Mouse (Mus musculus): ENCODE measurements at regions not wholly inside any gene's neighbourhood (a gene's known extent, or its start where the extent isn't known, plus 50 kb on each side); places are given as distances from the start of the nearest gene placed in this dataset.

- Histone ChIP-seq H3K9me3 (ENCODE audit: control insufficient read depth, low read length) (no peaks in the 10 kb centered on the region), H3K27ac (ENCODE audit: low read depth, low read length) (no peak overlapping the region), H3K36me3 (ENCODE audit: control insufficient read depth, insufficient read depth, low read length) (no peaks in the 10 kb centered on the region), H3K27me3 (replicated peaks; ENCODE audit: control insufficient read depth, insufficient read depth, low read length) (no peaks in the 10 kb centered on the region), H3K4me3 (ENCODE audit: low read depth, low read length) (no peak overlapping the region), H3K4me2 (no peak overlapping the region), H3K9ac (ENCODE audit: low read depth, low read length) (no peak overlapping the region), H3K4me1 (replicated peaks; ENCODE audit: control insufficient read depth, insufficient read depth, low read length) (no peaks in the 10 kb centered on the region)
- 100% methylated on average over 2 of the region's 2 CpGs for WGBS
- ATAC-seq (replicated peaks; ENCODE audit: low FRiP score) = no peak
- DNase-seq (ENCODE audit: low spot score) = no peak
Observed at GRCm38 (mm10) chr7:117777921-117778320, 338.1 kb downstream of the Rps15a start.

- no peak overlapping the region for H3K9ac ChIP-seq (ENCODE audit: low read depth, low read length)
- WGBS = 92% methylated on average over 6 of the region's 6 CpGs
- H3K4me3 ChIP-seq (ENCODE audit: low read depth, low read length) = no peak overlapping the region
- no peaks in the 10 kb centered on the region for H3K27me3 ChIP-seq (replicated peaks; ENCODE audit: control insufficient read depth, insufficient read depth, low read length)
- no peaks in the 10 kb centered on the region for H3K4me1 ChIP-seq (replicated peaks; ENCODE audit: control insufficient read depth, insufficient read depth, low read length)
- H3K27ac ChIP-seq (ENCODE audit: low read depth, low read length) = no peak overlapping the region
- no peak for ATAC-seq (replicated peaks; ENCODE audit: low FRiP score)
- H3K36me3 ChIP-seq (ENCODE audit: control insufficient read depth, insufficient read depth, low read length) = no peaks in the 10 kb centered on the region
- no peak for DNase-seq (ENCODE audit: low spot score)
- H3K9me3 ChIP-seq (ENCODE audit: control insufficient read depth, low read length) = peaks cover 4% of the 10 kb centered on the region
- H3K4me2 ChIP-seq = no peak overlapping the region
Observed at GRCm38 (mm10) chr7:117771836-117772235, 344.2 kb downstream of the Rps15a start.

- H3K4me1 ChIP-seq (replicated peaks; ENCODE audit: control insufficient read depth, insufficient read depth, low read length) = no peaks in the 10 kb centered on the region
- DNase-seq (ENCODE audit: low spot score) = no peak
- ATAC-seq (replicated peaks; ENCODE audit: low FRiP score) = no peak
- no peaks in the 10 kb centered on the region for H3K36me3 ChIP-seq (ENCODE audit: control insufficient read depth, insufficient read depth, low read length)
- no peak overlapping the region for H3K4me2 ChIP-seq
- 35% methylated on average over 1 of the region's 1 CpGs for WGBS
- no peak overlapping the region for H3K4me3 ChIP-seq (ENCODE audit: low read depth, low read length)
- no peaks in the 10 kb centered on the region for H3K9me3 ChIP-seq (ENCODE audit: control insufficient read depth, low read length)
- no peak overlapping the region for H3K27ac ChIP-seq (ENCODE audit: low read depth, low read length)
- H3K27me3 ChIP-seq (replicated peaks; ENCODE audit: control insufficient read depth, insufficient read depth, low read length) = no peaks in the 10 kb centered on the region
- H3K9ac ChIP-seq (ENCODE audit: low read depth, low read length) = no peak overlapping the region
Observed at GRCm38 (mm10) chr7:117759506-117759905, 356.5 kb downstream of the Rps15a start.

GRCm38 (mm10) chr7:117757033-117757432 is 359.0 kb downstream of the Rps15a start:
- WGBS = 52% methylated on average over 4 of the region's 4 CpGs
- Histone ChIP-seq H3K36me3 (ENCODE audit: control insufficient read depth, insufficient read depth, low read length) (no peaks in the 10 kb centered on the region), H3K4me3 (ENCODE audit: low read depth, low read length) (no peak overlapping the region), H3K4me2 (no peak overlapping the region), H3K4me1 (replicated peaks; ENCODE audit: control insufficient read depth, insufficient read depth, low read length) (peaks cover 11% of the 10 kb centered on the region), H3K27ac (ENCODE audit: low read depth, low read length) (no peak overlapping the region), H3K9me3 (ENCODE audit: control insufficient read depth, low read length) (no peaks in the 10 kb centered on the region), H3K27me3 (replicated peaks; ENCODE audit: control insufficient read depth, insufficient read depth, low read length) (no peaks in the 10 kb centered on the region), H3K9ac (ENCODE audit: low read depth, low read length) (no peak overlapping the region)
- ATAC-seq (replicated peaks; ENCODE audit: low FRiP score) (no peak), DNase-seq (ENCODE audit: low spot score) (no peak)

GRCm38 (mm10) chr7:117755830-117756229 is 360.2 kb downstream of the Rps15a start:
- Histone ChIP-seq H3K9ac (ENCODE audit: low read depth, low read length) (no peak overlapping the region), H3K9me3 (ENCODE audit: control insufficient read depth, low read length) (no peaks in the 10 kb centered on the region), H3K4me2 (no peak overlapping the region), H3K27me3 (replicated peaks; ENCODE audit: control insufficient read depth, insufficient read depth, low read length) (no peaks in the 10 kb centered on the region), H3K27ac (ENCODE audit: low read depth, low read length) (no peak overlapping the region), H3K4me3 (ENCODE audit: low read depth, low read length) (no peak overlapping the region), H3K36me3 (ENCODE audit: control insufficient read depth, insufficient read depth, low read length) (no peaks in the 10 kb centered on the region), H3K4me1 (replicated peaks; ENCODE audit: control insufficient read depth, insufficient read depth, low read length) (peaks cover 11% of the 10 kb centered on the region)
- DNase-seq (ENCODE audit: low spot score) = no peak
- no peak for ATAC-seq (replicated peaks; ENCODE audit: low FRiP score)
- WGBS = 81% methylated on average over 5 of the region's 5 CpGs

- no peak overlapping the region for H3K4me3 ChIP-seq (ENCODE audit: low read depth, low read length)
- H3K27ac ChIP-seq (ENCODE audit: low read depth, low read length) = no peak overlapping the region
- no peak overlapping the region for H3K4me2 ChIP-seq
- no peak overlapping the region for H3K9ac ChIP-seq (ENCODE audit: low read depth, low read length)
- no peaks in the 10 kb centered on the region for H3K9me3 ChIP-seq (ENCODE audit: control insufficient read depth, low read length)
- ATAC-seq (replicated peaks; ENCODE audit: low FRiP score) (no peak), DNase-seq (ENCODE audit: low spot score) (no peak)
- H3K27me3 ChIP-seq (replicated peaks; ENCODE audit: control insufficient read depth, insufficient read depth, low read length) = no peaks in the 10 kb centered on the region
- no peaks in the 10 kb centered on the region for H3K36me3 ChIP-seq (ENCODE audit: control insufficient read depth, insufficient read depth, low read length)
- H3K4me1 ChIP-seq (replicated peaks; ENCODE audit: control insufficient read depth, insufficient read depth, low read length) = peaks cover 11% of the 10 kb centered on the region
- 80% methylated on average over 5 of the region's 5 CpGs for WGBS
Observed at GRCm38 (mm10) chr7:117753296-117753695, 362.7 kb downstream of the Rps15a start.

- no peak overlapping the region for H3K4me3 ChIP-seq (ENCODE audit: low read depth, low read length)
- 39% methylated on average over 12 of the region's 12 CpGs for WGBS
- H3K4me2 ChIP-seq = no peak overlapping the region
- ATAC-seq (replicated peaks; ENCODE audit: low FRiP score) (peak; percentile 85), DNase-seq (ENCODE audit: low spot score) (no peak)
- no peaks in the 10 kb centered on the region for H3K36me3 ChIP-seq (ENCODE audit: control insufficient read depth, insufficient read depth, low read length)
- 0 out of 2 replicates have a peak overlapping the region, but pooled peaks have one; percentile 25 for H3K27ac ChIP-seq (ENCODE audit: low read depth, low read length)
- peaks cover 11% of the 10 kb centered on the region for H3K4me1 ChIP-seq (replicated peaks; ENCODE audit: control insufficient read depth, insufficient read depth, low read length)
- H3K9me3 ChIP-seq (ENCODE audit: control insufficient read depth, low read length) = no peaks in the 10 kb centered on the region
- no peaks in the 10 kb centered on the region for H3K27me3 ChIP-seq (replicated peaks; ENCODE audit: control insufficient read depth, insufficient read depth, low read length)
- no peak overlapping the region for H3K9ac ChIP-seq (ENCODE audit: low read depth, low read length)
Observed at GRCm38 (mm10) chr7:117752302-117753185, 363.4 kb downstream of the Rps15a start.

- Histone ChIP-seq H3K4me2 (no peak overlapping the region), H3K9ac (ENCODE audit: low read depth, low read length) (no peak overlapping the region), H3K27me3 (replicated peaks; ENCODE audit: control insufficient read depth, insufficient read depth, low read length) (no peaks in the 10 kb centered on the region), H3K27ac (ENCODE audit: low read depth, low read length) (no peak overlapping the region), H3K9me3 (ENCODE audit: control insufficient read depth, low read length) (no peaks in the 10 kb centered on the region), H3K4me3 (ENCODE audit: low read depth, low read length) (no peak overlapping the region), H3K36me3 (ENCODE audit: control insufficient read depth, insufficient read depth, low read length) (no peaks in the 10 kb centered on the region), H3K4me1 (replicated peaks; ENCODE audit: control insufficient read depth, insufficient read depth, low read length) (peaks cover 6% of the 10 kb centered on the region)
- 79% methylated on average over 4 of the region's 4 CpGs for WGBS
- DNase-seq (ENCODE audit: low spot score) (no peak), ATAC-seq (replicated peaks; ENCODE audit: low FRiP score) (no peak)
Observed at GRCm38 (mm10) chr7:117747991-117748390, 367.2 kb downstream of the Xylt1 start.

- no peak for DNase-seq (ENCODE audit: low spot score)
- no peak overlapping the region for H3K9ac ChIP-seq (ENCODE audit: low read depth, low read length)
- WGBS = 82% methylated on average over 4 of the region's 4 CpGs
- no peaks in the 10 kb centered on the region for H3K9me3 ChIP-seq (ENCODE audit: control insufficient read depth, low read length)
- H3K27me3 ChIP-seq (replicated peaks; ENCODE audit: control insufficient read depth, insufficient read depth, low read length) = no peaks in the 10 kb centered on the region
- H3K4me1 ChIP-seq (replicated peaks; ENCODE audit: control insufficient read depth, insufficient read depth, low read length) = no peaks in the 10 kb centered on the region
- H3K27ac ChIP-seq (ENCODE audit: low read depth, low read length) = no peak overlapping the region
- no peaks in the 10 kb centered on the region for H3K36me3 ChIP-seq (ENCODE audit: control insufficient read depth, insufficient read depth, low read length)
- no peak overlapping the region for H3K4me2 ChIP-seq
- H3K4me3 ChIP-seq (ENCODE audit: low read depth, low read length) = no peak overlapping the region
- ATAC-seq (replicated peaks; ENCODE audit: low FRiP score) = no peak
Observed at GRCm38 (mm10) chr7:117746393-117746792, 365.6 kb downstream of the Xylt1 start.
